Mouse (Mus musculus): ENCODE results near the gene Ncam2.

DNA sequence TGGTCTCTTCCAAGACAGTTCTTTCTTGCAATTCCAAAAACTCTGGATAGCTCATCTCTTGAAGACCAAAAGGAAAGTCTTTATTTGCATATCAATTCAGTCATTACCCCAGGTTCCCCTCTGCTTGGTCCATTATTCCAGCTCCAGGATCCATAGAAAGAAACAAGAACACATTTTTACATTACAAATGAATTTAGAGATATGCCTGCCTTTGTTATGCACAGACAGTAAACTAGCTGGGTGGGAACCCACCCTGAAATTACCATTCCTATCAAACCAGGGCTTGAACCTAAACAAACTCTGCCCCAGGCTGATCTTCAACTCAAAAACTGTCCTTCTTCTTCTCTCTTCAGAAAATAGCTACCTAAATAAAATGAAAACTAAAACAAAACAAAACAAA, 280.6 kb downstream of the Ncam2 start:
- TF ChIP-seq CTCF (conservative IDR thresholded peaks at IDR 0.05; ENCODE audit: insufficient read depth, insufficient read length, low read depth, low read length) = no peak
- no peak for TF ChIP-seq POLR2A (IDR thresholded peaks at IDR 0.05; ENCODE audit: low read depth, low read length)
